Mouse (Mus musculus): ENCODE measurements around the gene Sf3b2. TPM values are rescaled to one million over a fixed set of nuclear protein-coding genes. Genes with fewer than 3 reads are reported as not detected.

The Sf3b2 gene
- polyA plus RNA-seq, 1 experiment from 2014 or later: 253 TPM

- H3K4me3 ChIP-seq (replicated peaks; ENCODE audit: low read length): peak overlapping the region; percentile 27
- peak; percentile 33; the same call in 1 of the 2 replicates for ATAC-seq (ENCODE audit: insufficient read depth, low FRiP score)
- peak overlapping the region; percentile 33; the same call in 1 of the 2 replicates for H3K9ac ChIP-seq (ENCODE audit: low read length)
- H3K9me3 ChIP-seq (replicated peaks; ENCODE audit: control insufficient read depth, low read length): peaks cover 4% of the 10 kb centered on the region
- 39% methylated on average over 98 of the region's 98 CpGs for WGBS
- no peaks in the 10 kb centered on the region for H3K36me3 ChIP-seq (ENCODE audit: control insufficient read depth, insufficient read depth, low read length)
- peak overlapping the region; percentile 51 for H3K4me2 ChIP-seq (ENCODE audit: low read depth, low read length)
- no peaks in the 10 kb centered on the region for H3K4me1 ChIP-seq (ENCODE audit: control insufficient read depth, insufficient read depth, low read length)
- no peaks in the 10 kb centered on the region for H3K27me3 ChIP-seq (ENCODE audit: control insufficient read depth, insufficient read depth, low read length)
- no peak overlapping the region for H3K27ac ChIP-seq (ENCODE audit: low read length)
These were observed 11.9 kb upstream of the Sf3b2 start for GRCm38 (mm10) chr19:5306968-5307734.

- WGBS: 79% methylated on average over 6 of the region's 6 CpGs
- H3K27me3 ChIP-seq (ENCODE audit: control insufficient read depth, insufficient read depth, low read length): no peaks in the 10 kb centered on the region
- H3K27ac ChIP-seq (ENCODE audit: low read length): no peak overlapping the region
- ATAC-seq (ENCODE audit: insufficient read depth, low FRiP score): no peak
- H3K9me3 ChIP-seq (replicated peaks; ENCODE audit: control insufficient read depth, low read length): peaks cover 4% of the 10 kb centered on the region
- no peaks in the 10 kb centered on the region for H3K36me3 ChIP-seq (ENCODE audit: control insufficient read depth, insufficient read depth, low read length)
- H3K4me1 ChIP-seq (ENCODE audit: control insufficient read depth, insufficient read depth, low read length): no peaks in the 10 kb centered on the region
- H3K9ac ChIP-seq (ENCODE audit: low read length): no peak overlapping the region
- H3K4me2 ChIP-seq (ENCODE audit: low read depth, low read length): no peak overlapping the region
- no peak overlapping the region for H3K4me3 ChIP-seq (replicated peaks; ENCODE audit: low read length)
These were observed 11.0 kb upstream of the Sf3b2 start for GRCm38 (mm10) chr19:5306279-5306678.

GRCm38 (mm10) chr19:5302455-5302854 is 7.2 kb upstream of the Sf3b2 start:
- WGBS: 13% methylated on average over 4 of the region's 4 CpGs
- Histone ChIP-seq H3K27me3 (ENCODE audit: control insufficient read depth, insufficient read depth, low read length) (no peaks in the 10 kb centered on the region), H3K27ac (ENCODE audit: low read length) (no peak overlapping the region), H3K9ac (ENCODE audit: low read length) (no peak overlapping the region), H3K4me1 (ENCODE audit: control insufficient read depth, insufficient read depth, low read length) (no peaks in the 10 kb centered on the region), H3K9me3 (replicated peaks; ENCODE audit: control insufficient read depth, low read length) (peaks cover 2% of the 10 kb centered on the region), H3K4me3 (replicated peaks; ENCODE audit: low read length) (no peak overlapping the region), H3K4me2 (ENCODE audit: low read depth, low read length) (no peak overlapping the region), H3K36me3 (ENCODE audit: control insufficient read depth, insufficient read depth, low read length) (no peaks in the 10 kb centered on the region)
- ATAC-seq (ENCODE audit: insufficient read depth, low FRiP score): peak; percentile 46; the same call in 1 of the 2 replicates

GRCm38 (mm10) chr19:5300588-5300987 is 5.3 kb upstream of the Sf3b2 start:
- ATAC-seq (ENCODE audit: insufficient read depth, low FRiP score): no peak

DNA sequence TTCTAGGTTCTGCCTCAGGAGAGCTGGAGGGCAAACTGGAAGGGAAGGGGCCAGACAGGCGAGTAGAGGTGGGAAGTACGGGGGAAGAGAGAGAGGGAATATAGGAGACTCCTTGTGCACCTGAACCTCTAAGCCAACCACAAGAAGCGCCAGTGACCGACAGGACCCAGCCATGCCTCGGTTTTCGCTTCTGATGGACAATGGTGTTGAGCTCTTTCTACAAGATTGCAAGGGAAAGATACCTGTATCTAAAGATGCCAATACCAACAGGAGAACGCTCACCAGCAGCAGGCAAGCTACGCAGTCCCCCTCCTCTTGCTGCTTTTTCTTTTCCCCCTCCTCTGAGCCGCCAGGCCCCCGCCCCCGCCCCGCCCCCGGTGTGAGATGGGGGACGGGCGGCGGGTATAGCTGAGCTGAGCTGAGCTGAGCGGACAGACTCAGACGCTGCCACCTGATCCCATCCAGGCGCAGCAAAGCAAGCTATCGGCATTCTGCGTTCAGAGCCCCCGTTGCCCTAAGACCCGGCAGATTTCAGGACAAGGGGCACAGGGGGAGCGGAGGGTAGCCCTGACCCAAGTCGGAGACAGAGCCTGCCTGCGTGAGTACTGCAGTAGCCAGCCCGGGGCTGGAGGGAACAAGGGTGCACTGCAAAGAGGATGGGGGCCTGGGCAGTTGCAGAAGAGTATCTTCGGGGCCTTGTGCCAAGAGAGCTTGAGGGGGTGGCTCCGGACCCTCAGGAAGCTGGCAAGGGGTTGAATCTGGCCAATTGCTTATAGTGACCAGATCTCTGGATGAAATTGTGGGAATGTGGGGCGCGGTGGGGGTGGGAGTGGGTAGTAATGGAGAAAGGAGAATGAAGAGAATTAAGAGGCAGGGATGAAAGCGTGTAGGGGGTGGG is 2.9 kb upstream of the Sf3b2 start, which contains the start of gene Gal3st3:
Gene Gal3st3 (plus strand): TSS at position 429 of the 898 bp plus-strand sequence.
- H3K9ac ChIP-seq (ENCODE audit: low read length): peak within 1 kb of the TSS; percentile 73
- 8% methylated on average over 31 of the region's 32 CpGs for WGBS
- ATAC-seq (ENCODE audit: insufficient read depth, low FRiP score): no peak

More at GRCm38 (mm10) chr19:5300588-5300987, 5.3 kb upstream of the Sf3b2 start:
- Histone ChIP-seq H3K4me3 (replicated peaks; ENCODE audit: low read length) (no peak overlapping the region), H3K9ac (ENCODE audit: low read length) (no peak overlapping the region), H3K27me3 (ENCODE audit: control insufficient read depth, insufficient read depth, low read length) (no peaks in the 10 kb centered on the region), H3K27ac (ENCODE audit: low read length) (no peak overlapping the region), H3K36me3 (ENCODE audit: control insufficient read depth, insufficient read depth, low read length) (no peaks in the 10 kb centered on the region), H3K9me3 (replicated peaks; ENCODE audit: control insufficient read depth, low read length) (no peaks in the 10 kb centered on the region), H3K4me2 (ENCODE audit: low read depth, low read length) (no peak overlapping the region), H3K4me1 (ENCODE audit: control insufficient read depth, insufficient read depth, low read length) (peaks cover 5% of the 10 kb centered on the region; the same call in 1 of the 2 replicates)
- 68% methylated on average over 6 of the region's 6 CpGs for WGBS

GRCm38 (mm10) chr19:5296630-5297029 is 1.4 kb upstream of the Sf3b2 start:
- H3K9me3 ChIP-seq (replicated peaks; ENCODE audit: control insufficient read depth, low read length): no peaks in the 10 kb centered on the region
- peaks cover 6% of the 10 kb centered on the region; the same call in 1 of the 2 replicates for H3K36me3 ChIP-seq (ENCODE audit: control insufficient read depth, insufficient read depth, low read length)
- WGBS: 36% methylated on average over 5 of the region's 5 CpGs
- no peak overlapping the region for H3K9ac ChIP-seq (ENCODE audit: low read length)
- H3K4me3 ChIP-seq (replicated peaks; ENCODE audit: low read length): no peak overlapping the region
- no peaks in the 10 kb centered on the region for H3K27me3 ChIP-seq (ENCODE audit: control insufficient read depth, insufficient read depth, low read length)
- H3K4me2 ChIP-seq (ENCODE audit: low read depth, low read length): no peak overlapping the region
- ATAC-seq (ENCODE audit: insufficient read depth, low FRiP score): no peak
- H3K4me1 ChIP-seq (ENCODE audit: control insufficient read depth, insufficient read depth, low read length): peaks cover 15% of the 10 kb centered on the region
- no peak overlapping the region for H3K27ac ChIP-seq (ENCODE audit: low read length)

More for the DNA sequence above, 2.9 kb upstream of the Sf3b2 start, which contains the start of gene Gal3st3:
- Histone ChIP-seq H3K4me2 (ENCODE audit: low read depth, low read length) (peak within 1 kb of the TSS; percentile 57), H3K27ac (ENCODE audit: low read length) (no peak within 1 kb of the TSS), H3K4me3 (replicated peaks; ENCODE audit: low read length) (peak within 1 kb of the TSS; percentile 45), H3K27me3 (ENCODE audit: control insufficient read depth, insufficient read depth, low read length) (no peaks in the 10 kb centered on the region), H3K36me3 (ENCODE audit: control insufficient read depth, insufficient read depth, low read length) (no peaks in the 10 kb centered on the region), H3K9me3 (replicated peaks; ENCODE audit: control insufficient read depth, low read length) (no peaks in the 10 kb centered on the region), H3K4me1 (ENCODE audit: control insufficient read depth, insufficient read depth, low read length) (peaks cover 15% of the 10 kb centered on the region)

DNA sequence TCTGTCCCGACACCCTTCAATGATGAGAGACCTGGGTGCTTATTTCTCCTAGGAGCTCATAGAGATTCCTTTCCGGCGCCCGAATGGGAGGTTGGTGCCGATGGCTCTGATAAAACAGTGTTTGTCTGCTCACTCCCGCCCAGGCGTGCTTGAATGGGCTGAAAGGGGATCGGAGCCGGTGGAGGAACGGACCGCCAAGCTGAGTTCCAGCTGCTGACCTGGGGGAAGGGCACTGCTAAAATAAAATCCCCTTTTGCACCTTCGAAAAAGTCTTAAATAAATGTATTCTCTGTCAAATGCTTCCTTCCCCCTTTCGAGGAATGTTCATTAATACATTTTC is 451 bp upstream of the Sf3b2 start:
- H3K9ac ChIP-seq (ENCODE audit: low read length): peak overlapping the region; percentile 87
- H3K4me1 ChIP-seq (ENCODE audit: control insufficient read depth, insufficient read depth, low read length): peaks cover 15% of the 10 kb centered on the region
- H3K36me3 ChIP-seq (ENCODE audit: control insufficient read depth, insufficient read depth, low read length): peaks cover 10% of the 10 kb centered on the region; the same call in 1 of the 2 replicates
- peak; percentile 52 for ATAC-seq (ENCODE audit: insufficient read depth, low FRiP score)
- WGBS: 4% methylated on average over 13 of the region's 13 CpGs
- H3K4me2 ChIP-seq (ENCODE audit: low read depth, low read length): peak overlapping the region; percentile 64
- peak overlapping the region; percentile 86 for H3K27ac ChIP-seq (ENCODE audit: low read length)
- no peaks in the 10 kb centered on the region for H3K9me3 ChIP-seq (replicated peaks; ENCODE audit: control insufficient read depth, low read length)
- H3K27me3 ChIP-seq (ENCODE audit: control insufficient read depth, insufficient read depth, low read length): no peaks in the 10 kb centered on the region
- H3K4me3 ChIP-seq (replicated peaks; ENCODE audit: low read length): peak overlapping the region; percentile 97

DNA sequence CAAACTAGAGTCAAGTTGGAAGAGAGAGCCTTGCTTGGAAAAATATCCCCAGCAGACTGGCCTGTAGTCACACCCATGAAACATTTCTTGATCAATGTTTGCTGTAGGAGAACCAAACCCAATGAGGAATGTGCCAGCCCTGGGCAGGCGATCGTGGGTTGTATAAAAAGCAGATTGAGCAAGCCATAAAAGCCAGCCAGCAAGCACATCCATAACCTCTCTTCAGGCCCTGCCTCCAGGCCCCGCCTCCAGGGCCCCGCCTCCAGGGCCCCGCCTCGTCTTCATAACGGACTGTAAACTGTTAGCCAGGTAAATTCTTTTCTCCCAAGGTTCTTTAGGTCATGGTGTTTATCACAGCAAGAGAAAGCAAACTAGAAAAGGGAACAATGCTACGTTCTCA is 16.9 kb downstream of the Sf3b2 start:
- H3K36me3 ChIP-seq (ENCODE audit: control insufficient read depth, insufficient read depth, low read length): peaks cover 28% of the 10 kb centered on the region
- H3K27me3 ChIP-seq (ENCODE audit: control insufficient read depth, insufficient read depth, low read length): no peaks in the 10 kb centered on the region
- peaks cover 11% of the 10 kb centered on the region; the same call in 1 of the 2 replicates for H3K4me1 ChIP-seq (ENCODE audit: control insufficient read depth, insufficient read depth, low read length)
- H3K9ac ChIP-seq (ENCODE audit: low read length): no peak overlapping the region
- H3K4me3 ChIP-seq (replicated peaks; ENCODE audit: low read length): no peak overlapping the region
- H3K4me2 ChIP-seq (ENCODE audit: low read depth, low read length): no peak overlapping the region
- H3K27ac ChIP-seq (ENCODE audit: low read length): no peak overlapping the region
- ATAC-seq (ENCODE audit: insufficient read depth, low FRiP score): no peak
- H3K9me3 ChIP-seq (replicated peaks; ENCODE audit: control insufficient read depth, low read length): no peaks in the 10 kb centered on the region
- WGBS: 78% methylated on average over 8 of the region's 8 CpGs

- Histone ChIP-seq H3K4me3 (replicated peaks; ENCODE audit: low read length) (no peak overlapping the region), H3K4me1 (ENCODE audit: control insufficient read depth, insufficient read depth, low read length) (peaks cover 12% of the 10 kb centered on the region), H3K4me2 (ENCODE audit: low read depth, low read length) (no peak overlapping the region), H3K27ac (ENCODE audit: low read length) (no peak overlapping the region), H3K9me3 (replicated peaks; ENCODE audit: control insufficient read depth, low read length) (no peaks in the 10 kb centered on the region), H3K36me3 (ENCODE audit: control insufficient read depth, insufficient read depth, low read length) (peaks cover 28% of the 10 kb centered on the region), H3K9ac (ENCODE audit: low read length) (no peak overlapping the region), H3K27me3 (ENCODE audit: control insufficient read depth, insufficient read depth, low read length) (no peaks in the 10 kb centered on the region)
- no peak for ATAC-seq (ENCODE audit: insufficient read depth, low FRiP score)
- WGBS: 86% methylated on average over 3 of the region's 3 CpGs
These were observed 18.1 kb downstream of the Sf3b2 start for GRCm38 (mm10) chr19:5277140-5277539.

Data from stomach, embryonic 16.5 days (tissue).